Mouse (Mus musculus) lung, postnatal 25 days (tissue): Measurements from ENCODE around the gene Fgfr3.

Source experiments
- DNase-seq: peaks from one replicate; pipeline ENCODE4 v3.0.0; 2022; ENCODE audit warnings: low spot score

The Fgfr3 gene

DNA sequence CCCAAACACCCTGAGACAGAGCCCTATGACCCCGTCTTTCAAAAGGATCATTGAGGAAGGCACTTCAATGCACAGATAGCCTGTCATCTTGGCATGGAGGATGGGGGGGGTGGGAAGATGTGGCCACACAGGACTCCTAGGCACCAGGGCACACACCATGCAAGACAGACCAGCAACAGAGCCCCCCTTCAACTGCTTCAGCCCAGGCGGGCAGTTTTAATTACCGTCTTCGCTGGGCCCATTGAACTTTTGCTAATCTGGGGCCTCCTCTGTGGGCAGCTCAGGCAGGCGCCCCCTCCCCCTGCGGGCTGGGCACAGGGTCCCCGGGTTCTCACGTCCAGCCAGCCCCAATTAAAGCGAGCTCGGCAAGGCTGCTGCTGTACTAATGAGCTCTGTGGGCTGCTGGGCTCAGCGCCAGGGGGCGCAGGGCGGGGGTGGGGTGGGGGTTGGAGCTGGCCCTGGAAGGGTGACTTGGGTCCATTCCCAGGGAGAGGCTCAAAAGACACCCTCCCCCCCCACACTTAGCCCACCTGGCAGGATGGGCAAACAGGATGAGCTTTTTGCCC, 23.4 kb upstream of the Fgfr3 start:
- DNase-seq = no peak

DNA sequence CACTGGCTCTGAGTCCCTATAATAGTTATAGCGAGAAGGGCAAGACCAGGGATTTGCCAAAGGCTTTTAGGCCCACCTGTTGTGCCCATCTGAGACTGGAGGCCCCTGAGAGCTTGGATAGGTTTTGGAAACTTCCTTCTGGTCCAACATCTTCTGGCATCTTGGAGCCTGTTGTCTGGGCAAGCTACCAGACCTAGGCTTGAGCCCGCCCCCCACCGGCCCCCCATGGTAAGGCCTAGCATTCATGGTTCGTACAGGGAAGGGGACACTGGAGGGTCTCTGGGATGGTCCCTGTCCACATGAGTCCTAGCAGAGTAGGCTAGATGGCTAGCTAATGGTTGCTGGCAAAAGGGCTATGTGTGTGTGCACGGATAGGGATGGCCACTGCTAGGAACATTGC, 22.8 kb upstream of the Fgfr3 start:
- no peak for DNase-seq

DNA sequence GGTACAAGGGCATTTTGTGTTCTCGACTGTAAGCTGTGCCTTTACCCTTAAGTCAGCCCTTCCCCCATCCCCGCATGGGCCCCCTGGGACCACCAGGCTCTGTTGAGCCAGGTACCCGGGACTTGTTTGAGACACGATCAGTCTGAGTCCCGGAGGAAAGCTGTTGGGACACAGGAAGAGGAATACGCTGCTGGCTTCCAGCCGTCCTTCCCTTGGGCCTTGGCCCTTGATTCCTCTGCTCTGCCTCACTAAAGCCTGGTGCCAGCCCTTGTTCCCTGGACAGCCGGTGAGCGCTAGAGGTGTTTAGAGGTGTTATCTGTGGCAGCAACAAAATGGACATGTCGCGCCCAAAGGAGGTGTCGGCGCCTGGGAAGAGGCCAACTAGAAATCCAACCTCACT, 21.5 kb upstream of the Fgfr3 start:
- no peak for DNase-seq

DNA sequence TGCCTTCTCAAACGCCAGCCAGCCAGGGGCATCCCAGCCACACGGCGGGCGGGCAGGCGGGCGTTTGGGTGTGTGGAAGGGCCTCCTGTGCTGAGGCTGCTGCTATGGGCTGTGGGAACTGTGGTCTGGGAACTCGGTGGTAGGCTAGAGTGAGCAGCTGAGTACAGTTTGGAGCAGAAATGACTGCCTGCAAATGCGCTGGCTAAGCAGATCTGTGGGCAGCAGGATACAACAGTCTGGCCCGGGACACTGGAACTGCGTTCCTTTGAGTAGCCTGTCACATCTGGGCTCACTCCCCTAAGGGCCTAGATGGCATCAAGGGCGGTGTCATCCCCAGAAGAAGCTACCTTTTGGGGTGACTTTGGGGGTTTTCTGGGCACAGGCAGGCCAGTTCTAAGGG, 19.6 kb upstream of the Fgfr3 start:
- no peak for DNase-seq

DNA sequence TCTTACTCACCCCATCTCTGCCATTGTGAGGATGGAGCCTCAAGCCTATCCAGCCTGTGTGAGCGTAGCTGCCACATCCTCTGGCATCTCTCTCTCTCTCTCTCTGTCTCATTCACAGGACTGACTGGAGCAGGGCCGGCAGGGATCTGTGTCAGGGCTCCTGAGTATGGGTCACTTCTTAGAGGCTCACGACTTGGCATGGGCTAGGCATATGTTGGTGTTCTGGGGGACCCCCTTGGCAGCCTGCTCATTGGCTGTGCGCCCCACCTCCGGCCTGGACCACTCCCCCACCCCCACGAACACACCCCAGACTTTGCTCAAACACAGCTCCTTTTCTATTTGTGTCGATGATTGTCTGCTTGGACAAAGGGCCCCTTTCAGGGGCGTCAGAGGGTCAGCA, 17.5 kb upstream of the Fgfr3 start:
- no peak for DNase-seq

DNA sequence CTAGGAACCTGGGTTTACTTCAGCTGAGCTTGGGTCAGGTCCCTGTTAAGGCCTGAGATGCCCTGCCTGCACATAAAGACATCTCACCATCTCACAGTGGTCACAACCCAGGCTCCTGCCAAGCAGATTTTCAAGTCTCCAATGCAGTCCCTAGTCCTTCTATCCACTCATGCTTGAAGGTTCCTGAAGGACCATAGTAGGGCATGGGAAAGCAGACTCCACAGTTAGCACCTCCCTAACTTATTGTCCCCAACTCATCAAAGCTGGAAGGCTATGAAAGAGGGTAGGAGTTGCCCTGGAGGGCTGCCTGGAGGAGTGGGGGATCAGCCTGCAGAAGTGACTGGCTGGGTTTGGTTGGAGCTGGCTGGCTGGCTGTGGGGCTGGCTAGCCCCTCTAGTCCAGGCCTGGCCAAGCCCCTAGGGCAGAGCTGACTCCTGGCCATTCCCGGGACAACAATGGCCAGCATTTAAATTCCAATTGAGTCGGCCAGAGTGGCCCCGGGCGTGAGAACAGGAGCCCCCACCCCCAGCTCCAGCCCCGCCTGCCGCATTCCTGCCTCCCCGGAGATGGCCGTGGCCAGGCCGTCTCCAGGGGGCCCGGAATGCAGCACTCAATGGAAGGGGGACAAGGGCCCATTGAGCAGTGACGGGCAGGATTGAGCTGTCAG, 16.4 kb upstream of the Fgfr3 start:
- no peak for DNase-seq

DNA sequence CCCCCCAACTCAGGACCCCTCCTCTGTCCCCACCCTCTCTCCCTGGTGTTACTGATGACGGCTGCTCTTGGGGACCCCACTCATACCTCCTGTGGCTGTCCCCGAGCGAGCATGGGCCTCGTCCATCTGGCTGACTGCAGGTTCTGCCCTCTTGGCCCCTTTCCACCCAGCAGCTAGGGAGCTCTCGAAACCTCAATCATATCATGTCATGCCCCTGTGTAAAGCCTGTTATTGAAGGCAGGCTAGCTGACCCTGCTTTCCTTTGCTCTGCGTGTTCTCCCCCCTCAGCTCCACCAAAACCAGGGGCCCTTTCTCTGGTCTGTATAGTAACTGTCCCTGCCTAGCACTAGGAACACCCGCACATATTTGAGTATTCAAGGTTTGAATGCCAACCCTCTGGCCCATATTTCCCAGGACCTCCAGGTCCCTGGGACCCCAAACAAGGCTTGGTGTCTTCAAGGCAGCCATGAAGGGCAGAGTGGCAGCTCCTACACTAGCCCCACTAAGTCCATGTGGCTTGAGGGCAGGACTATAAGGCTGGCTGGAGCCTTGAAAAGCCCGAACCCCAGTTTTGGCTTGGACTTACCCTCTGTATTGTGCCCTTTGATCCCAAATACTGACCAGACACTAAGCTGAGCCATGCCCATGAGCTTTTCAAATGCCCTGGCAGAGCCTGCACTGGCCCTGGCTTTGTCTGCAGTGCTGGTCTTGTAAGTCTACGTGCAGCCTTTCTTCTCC, 15.7 kb upstream of the Fgfr3 start:
- DNase-seq = no peak

DNA sequence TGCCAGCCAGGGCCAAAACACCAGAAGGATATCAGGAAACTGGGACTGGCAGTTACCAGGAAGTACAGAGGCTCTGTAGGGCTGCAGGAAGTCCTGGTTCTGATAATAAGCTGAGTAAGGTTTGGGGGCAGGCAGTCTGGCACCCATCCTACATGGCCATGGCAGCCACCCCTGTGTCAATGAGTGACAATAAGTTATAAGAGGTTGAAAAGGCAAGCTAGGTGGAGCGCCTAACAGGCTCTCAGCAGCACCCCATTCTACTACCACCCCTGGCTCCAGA, 15.2 kb upstream of the Fgfr3 start:
- no peak for DNase-seq

DNA sequence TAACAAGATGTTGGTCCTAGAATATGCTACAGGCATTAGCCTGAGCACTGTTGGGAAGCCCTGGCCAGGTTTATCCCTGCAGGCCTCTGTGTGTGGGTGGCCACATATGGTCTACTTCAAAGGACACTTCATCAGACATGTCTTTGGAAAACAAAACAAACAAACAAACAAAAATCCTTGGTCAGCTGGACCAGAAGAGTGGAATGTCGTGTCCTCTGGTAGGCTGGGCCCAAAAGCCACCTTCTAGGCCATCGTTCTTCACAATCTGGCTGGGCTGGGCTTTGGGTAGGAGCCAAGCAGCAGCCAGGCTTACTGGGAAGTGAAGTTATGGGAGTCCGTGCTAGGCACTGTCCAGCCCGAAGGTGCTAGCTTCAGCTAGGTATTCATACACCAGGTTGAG, 14.3 kb upstream of the Fgfr3 start:
- no peak for DNase-seq

DNA sequence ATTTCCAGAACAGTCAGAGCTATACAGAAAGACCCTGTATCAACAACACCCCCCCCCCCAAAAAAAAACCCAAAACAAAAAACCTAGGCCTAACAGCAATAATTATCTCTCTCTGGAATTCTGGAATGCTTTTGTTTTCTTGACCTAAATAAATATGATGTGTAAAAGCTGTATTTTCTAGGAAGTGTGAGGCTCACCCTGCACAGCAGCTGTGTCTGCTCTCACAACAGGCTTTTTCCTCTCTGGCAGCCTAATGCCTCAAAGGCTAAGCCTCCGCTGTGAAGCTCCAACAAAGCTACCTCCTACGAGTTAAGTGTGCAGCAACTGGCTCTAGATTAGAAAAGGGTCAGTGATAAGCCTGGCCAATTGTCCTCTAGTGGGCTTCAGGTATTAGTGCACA, 12.4 kb upstream of the Fgfr3 start:
- no peak for DNase-seq

DNA sequence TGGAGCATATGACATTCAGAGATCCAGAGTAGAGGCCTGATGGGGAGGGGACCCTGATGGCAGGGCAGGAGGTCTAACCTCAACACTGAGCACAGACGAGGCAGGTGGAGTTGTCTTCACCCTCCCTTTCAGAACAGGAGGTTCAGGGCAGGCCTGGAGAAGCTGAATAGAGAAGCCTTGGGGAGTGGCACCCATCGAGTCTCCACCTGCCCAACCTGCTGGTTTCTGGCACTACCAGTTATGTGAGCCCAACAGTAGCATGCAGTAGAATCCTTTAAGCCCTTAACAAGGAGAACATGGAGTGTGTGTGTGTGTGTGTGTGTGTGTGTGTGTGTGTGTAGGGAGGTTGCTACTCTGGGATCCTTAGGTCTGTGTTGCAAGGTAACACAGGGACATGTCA, 8.9 kb upstream of the Fgfr3 start:
- no peak for DNase-seq

DNA sequence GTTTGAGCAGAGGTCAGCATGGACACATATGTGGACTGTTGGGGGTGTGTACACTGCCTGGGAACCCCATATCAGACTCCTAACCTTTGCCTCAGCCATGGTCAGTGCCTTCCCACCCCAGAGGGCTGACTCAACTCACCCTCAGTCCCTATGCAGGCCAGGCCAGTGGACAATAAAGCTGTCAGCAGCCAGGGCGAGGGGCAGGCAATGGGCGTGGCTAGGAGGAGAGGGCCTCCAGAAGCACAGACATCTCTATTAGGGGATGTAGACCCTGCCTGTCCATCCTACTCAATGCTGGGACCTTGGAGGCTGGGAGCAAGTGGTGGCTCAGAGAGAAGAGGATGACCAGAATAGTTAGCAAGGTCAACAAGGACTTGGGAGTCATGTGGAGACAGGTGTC, 6.3 kb upstream of the Fgfr3 start:
- DNase-seq = no peak

DNA sequence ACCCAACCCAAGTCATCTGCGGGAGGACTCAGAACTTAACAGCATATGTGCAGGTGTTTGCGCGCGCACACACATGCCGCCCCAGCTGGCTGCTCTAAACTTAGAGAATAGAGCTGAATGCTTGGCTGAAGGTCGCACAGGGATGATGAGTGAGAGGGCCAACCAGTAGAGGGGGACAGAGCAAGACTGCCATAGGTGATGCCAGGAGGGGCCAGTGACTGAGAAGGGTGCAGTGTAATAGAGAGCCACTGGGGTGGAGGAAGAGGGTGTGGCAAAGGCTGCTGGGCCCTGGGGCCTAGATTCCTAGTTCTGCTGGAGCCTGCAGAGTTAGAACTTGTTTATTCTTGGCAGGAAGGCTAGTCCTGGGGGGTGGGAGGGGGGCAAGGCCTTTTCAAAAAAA, 5.0 kb upstream of the Fgfr3 start:
- no peak for DNase-seq

DNA sequence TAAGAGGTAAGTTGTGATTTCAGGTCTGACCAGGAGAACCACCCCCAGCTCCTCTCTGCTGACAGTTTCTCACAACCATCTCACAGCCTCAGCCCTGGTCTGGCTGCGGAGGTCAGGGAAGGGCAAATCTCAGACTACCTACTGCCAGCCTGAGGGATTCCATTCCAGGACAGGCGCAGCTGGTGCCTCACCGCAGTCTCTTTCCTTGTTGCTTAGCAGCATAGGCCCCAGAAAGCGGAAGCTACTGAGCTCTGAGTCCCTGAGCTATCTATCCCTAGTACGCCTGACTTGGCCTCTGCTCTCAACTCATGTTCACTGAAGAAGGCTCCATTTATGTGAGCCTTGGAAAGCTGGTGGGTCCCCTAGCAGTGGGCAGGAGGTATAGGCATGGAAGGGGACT, 3.0 kb upstream of the Fgfr3 start:
- DNase-seq = no peak

DNA sequence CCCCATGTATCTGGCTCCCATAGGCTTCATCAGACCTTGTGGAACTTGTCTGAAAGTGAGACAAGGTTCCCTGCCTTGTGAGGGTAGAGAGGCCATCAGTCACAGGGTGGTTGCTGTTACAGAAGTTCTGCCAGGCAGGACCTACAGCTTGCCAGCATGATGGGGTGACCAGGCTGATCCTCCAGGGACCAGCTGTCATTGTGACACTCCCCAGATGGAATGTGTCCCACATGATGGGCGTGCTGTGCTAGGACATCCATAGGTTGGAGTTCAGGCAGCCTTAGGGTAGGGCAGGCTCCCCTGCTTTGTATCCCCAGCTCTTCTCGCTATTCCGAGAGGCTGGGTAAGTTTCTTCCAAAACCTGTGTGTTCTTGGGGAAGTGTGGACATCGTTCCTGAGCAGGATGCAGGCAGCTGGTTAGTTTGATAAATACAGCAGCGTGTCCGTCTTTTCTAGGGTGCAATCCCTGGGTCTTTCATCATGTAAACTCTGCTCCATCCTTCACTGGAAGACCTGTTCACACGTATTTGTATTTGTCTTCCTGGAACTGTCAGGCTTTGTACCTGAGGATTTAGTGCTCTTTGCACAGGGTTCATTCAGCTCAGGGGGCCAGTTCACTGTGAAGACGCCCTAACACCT, 503 bp upstream of the Fgfr3 start:
- no peak for DNase-seq

DNA sequence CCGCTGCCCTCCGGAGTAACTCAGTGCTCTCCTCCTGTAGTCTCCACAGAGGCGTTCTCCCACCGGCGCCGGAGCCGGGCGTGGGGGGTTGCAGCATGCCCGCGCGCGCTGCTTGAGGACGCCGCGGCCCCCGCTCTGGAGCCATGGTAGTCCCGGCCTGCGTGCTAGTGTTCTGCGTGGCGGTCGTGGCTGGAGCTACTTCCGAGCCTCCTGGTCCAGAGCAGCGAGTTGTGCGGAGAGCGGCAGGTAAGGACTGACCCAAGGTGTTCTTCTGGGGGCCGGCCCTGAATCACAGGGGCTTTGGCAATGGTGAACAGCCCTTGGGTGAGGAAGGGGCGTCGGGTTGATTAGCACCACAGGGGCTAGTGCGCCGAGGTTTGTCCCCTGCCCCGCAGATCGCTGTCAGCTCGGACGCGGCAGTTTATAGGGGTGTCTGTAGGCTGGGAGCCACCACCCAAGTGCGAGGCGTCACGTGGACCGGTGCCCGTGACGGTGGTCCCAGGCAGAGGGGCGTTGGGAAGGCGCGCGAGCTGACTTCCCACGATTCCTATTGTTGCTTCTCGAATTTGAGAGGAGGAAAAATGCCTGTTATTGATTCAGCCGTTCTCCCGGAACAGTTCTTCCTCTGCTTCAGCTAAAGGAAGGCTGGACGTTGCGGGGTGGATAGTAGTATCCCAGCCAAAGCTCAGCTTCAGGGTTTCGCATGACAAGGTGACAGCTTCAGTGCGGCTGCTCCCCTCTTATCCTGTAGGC, 968 bp downstream of the Fgfr3 start:
- DNase-seq = no peak

DNA sequence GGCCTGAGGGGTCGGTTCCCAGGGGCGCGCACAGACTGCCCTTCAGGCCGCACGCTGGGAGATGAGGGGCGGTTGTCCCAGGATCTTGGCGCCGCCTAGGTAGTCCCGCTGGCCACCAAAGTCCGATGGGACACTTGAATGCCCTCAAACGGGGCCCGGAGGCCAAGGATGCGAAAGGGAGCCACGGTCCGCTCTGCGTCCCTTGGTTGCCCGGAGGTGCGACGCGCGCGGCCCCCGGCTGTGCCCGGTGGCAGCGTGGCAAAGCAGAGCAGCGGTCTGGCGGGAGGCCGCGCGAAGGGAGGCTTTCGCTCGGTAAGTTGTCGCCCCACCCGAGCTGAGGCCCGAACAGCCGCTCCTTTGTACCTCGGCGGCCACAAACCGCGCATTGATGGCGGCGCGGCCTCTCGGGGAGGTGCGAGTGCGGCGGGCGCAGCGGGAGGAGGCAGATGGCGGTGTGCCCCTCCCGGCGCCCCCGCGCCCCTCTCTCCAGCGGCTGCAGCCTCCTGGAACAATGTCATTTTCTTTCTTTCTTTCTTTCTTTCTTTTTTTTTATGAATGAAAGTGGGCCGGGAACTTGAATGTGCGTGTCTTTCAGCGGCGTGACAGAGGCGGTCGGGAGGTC, 1.7 kb downstream of the Fgfr3 start:
- DNase-seq = no peak

DNA sequence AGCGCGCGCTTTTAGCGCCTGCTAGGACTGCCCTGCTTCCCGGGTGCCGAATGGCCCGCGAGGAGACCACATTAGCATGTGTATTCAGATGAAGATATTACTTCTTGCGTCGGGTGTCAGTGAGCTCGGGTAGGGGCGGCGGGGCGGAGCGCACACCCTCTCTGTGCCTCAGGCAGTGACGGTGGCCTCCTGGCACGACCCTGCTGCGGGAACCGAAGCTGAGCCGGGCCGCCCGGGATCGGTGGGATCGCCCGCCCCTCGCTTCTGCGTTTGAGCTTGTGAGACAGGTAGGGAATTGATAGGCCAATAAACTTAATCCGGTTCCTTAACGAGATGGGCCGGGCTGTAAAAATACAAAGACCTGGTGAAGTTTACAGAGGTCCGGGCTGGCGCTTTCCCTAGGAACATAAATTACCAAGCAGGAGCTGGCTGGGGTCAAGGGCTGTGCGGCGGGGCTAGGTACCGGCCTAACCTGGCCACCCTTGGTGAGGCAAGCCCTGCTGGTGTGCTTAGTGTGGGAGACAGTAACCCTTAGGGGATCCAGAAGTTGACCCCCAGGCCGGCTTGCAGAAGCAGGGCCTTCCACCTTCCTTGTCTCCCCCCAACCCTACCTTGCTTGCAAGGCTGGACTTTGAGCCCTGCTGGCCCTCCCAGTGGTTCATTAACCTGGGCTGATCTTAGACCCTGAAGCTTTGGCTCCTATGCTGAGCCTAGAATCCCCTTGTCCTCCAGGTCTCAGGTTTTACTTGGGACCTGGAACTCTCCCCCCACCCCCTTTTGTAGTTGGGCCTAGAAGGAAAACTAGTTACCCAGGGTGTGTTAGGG, 2.4 kb downstream of the Fgfr3 start:
- no peak for DNase-seq

DNA sequence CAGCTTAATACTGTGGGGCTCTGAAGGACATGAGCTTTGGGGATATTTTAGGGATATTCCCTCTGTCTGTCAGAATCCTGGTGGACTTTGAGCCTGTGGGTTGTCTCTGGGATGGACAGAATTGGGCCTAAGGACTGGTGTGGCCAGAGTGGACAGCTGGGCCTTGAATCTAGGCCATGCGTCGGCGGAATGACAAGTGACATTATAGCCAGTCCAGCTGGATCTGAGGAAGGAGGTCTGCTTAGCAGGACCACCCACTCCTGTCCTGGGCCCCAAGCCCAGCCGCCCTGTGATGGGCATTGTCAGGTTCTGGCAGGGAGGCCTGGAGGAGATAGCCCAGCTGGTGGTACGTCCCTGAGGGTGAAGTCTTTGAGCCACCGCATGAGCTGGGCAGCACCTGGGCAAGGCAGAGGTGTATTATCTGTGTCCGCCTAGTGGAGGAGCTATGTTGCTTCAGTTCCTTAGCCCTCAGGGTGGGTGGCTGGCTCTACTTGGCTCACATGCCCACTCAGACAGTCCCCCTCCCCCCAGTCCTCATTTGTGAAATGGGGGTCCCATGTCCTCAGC, 4.7 kb downstream of the Fgfr3 start:
- DNase-seq = peak; percentile 48

DNA sequence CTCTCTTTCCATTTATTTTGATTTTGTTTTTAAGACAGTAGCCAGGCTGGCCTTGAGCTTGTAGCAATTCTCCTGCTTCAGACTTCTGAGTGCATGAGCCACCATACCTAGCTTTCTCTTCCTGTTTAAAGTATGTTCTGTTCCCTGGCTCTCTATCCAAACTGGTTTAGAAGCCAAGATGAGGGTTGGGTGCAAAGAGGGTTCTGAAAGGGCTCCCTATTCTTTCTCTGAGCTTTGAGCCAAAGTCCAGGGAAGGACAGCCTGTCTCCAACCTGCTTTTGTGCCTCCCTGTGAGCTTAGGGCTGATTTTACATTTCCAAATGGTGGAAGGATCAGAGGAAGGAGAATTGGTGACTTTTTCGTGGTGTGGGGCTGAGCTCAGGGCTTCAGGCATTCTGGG, 5.4 kb downstream of the Fgfr3 start:
- no peak for DNase-seq

DNA sequence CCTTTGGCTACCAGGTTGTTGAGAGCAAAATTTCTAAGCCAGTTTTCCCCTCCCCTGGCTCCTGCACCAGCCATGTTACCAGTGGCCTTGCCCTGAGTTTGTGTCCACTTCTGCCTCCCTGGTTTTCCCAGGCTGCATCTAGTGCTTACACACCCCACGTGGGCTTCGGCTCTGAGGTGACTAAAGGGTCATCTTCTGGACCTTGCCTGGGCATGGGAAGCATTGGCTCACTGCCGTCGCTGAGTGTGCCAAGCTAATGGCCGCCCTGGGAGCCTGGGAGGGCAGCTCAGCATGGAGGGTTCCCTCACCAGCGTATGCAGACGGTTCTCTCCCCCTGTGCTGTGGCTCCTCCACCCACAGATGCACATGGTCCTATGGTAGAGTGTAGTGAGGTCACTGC, 7.4 kb downstream of the Fgfr3 start:
- DNase-seq = no peak
